Mouse (Mus musculus): Measurements from ENCODE around the gene Ankrd52.

Gene Ankrd52

DNA sequence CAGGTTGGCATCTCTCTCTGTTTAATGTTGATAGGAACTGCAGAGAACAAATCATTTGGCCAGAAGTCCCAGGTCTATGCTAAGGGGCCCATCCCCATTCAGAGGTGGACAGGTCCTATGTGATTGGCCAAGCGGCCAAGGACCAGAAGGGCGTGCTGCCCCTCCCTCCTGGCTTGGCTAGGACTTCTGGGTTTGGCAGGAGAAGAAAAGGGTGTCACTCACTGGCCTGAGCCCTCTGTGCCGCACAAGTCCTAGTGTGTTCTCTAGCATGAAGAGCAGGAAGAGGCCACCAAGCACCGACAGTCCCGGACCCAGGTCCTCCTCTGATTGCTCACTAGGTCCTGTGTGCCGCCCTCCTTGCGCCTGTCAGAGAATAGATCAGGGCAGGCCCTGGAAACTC, 20.6 kb downstream of the Ankrd52 start:
- DNase-seq (ENCODE audit: extremely low read depth, insufficient read length, low spot score), result no peak

- DNase-seq (ENCODE audit: extremely low read depth, insufficient read length, low spot score), result no peak
These were observed 23.4 kb downstream of the Ankrd52 start for GRCm38 (mm10) chr10:128400338-128400737.

GRCm38 (mm10) chr10:128401056-128401455, 24.1 kb downstream of the Ankrd52 start, which contains the start of gene Slc39a5:
Gene Slc39a5 (minus strand): TSS chr10:128401229.
- DNase-seq (ENCODE audit: extremely low read depth, insufficient read length, low spot score), result no peak

- no peak for DNase-seq (ENCODE audit: extremely low read depth, insufficient read length, low spot score)
These were observed 24.7 kb downstream of the Ankrd52 start for GRCm38 (mm10) chr10:128401638-128402037.

DNA sequence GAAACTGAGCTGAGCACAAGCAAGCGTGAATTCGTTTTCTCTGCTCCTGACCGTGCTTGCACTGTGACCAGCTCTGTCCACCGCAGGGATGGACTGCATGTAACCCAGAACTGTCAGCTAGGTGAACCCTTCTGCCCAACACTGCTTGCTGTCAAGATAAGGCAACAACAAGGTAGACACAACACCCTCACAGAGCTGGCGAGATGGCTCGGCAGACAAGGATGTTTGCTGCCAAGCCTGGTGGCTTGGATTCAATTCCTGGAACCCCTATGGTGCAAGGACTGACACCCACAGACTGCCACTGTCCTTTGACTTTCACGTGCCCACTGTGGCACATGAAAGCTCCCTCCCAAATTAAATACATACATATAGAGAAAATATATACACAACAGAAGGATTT, 27.0 kb downstream of the Ankrd52 start:
- no peak for DNase-seq (ENCODE audit: extremely low read depth, insufficient read length, low spot score)

- DNase-seq (ENCODE audit: extremely low read depth, insufficient read length, low spot score), result no peak
These were observed 31.9 kb downstream of the Ankrd52 start for GRCm38 (mm10) chr10:128408591-128409535.

- DNase-seq (ENCODE audit: extremely low read depth, insufficient read length, low spot score), result peak; percentile 97
These were observed 33.0 kb downstream of the Ankrd52 start for GRCm38 (mm10) chr10:128409692-128410559.

DNA sequence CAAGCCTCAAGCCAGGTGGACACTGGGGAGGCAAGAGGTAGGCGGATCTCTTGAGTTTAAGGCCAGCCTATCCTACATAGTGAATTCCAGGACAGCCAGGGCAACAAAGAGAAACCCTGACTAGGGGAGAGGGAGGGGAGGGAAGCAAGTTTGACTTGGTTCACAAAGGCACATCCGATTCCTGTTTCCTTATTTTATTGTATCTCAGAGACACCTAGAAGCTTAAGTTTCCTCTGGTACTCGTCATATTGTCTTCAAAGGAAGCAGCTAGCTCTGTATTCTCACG, 33.6 kb downstream of the Ankrd52 start:
- DNase-seq (ENCODE audit: extremely low read depth, insufficient read length, low spot score), result no peak

GRCm38 (mm10) chr10:128411211-128412054, 34.5 kb downstream of the Ankrd52 start, which contains the start of the genes Nabp2 and Rnf41:
Gene Nabp2 (minus strand): TSS chr10:128411492.
Gene Rnf41 (plus strand): TSS chr10:128411657.
- peak; percentile 98 for DNase-seq (ENCODE audit: extremely low read depth, insufficient read length, low spot score)

GRCm38 (mm10) chr10:128412055-128412381, 35.1 kb downstream of the Ankrd52 start:
- DNase-seq (ENCODE audit: extremely low read depth, insufficient read length, low spot score), result no peak

DNA sequence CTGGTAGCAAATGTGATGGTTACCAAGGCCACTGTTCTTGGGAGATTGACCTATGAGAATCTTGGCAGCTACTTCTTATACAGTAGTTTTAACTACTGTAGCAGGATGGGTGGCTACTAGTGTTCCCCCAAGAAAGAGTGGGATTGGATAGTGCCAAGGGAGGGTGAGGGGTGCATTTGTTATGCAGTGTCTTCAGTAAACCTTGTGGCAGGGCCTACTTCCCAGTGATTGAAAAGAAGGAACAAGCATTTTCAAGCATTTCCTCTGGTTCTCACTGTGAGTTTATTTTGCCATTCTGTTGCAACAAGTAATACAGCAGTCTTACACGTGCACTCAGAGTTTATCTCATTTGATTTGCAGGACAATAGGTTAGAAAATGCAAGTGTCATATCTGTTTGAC, 35.6 kb downstream of the Ankrd52 start:
- DNase-seq (ENCODE audit: extremely low read depth, insufficient read length, low spot score), result no peak

- no peak for DNase-seq (ENCODE audit: extremely low read depth, insufficient read length, low spot score)
These were observed 36.2 kb downstream of the Ankrd52 start for GRCm38 (mm10) chr10:128413076-128413475.

DNA sequence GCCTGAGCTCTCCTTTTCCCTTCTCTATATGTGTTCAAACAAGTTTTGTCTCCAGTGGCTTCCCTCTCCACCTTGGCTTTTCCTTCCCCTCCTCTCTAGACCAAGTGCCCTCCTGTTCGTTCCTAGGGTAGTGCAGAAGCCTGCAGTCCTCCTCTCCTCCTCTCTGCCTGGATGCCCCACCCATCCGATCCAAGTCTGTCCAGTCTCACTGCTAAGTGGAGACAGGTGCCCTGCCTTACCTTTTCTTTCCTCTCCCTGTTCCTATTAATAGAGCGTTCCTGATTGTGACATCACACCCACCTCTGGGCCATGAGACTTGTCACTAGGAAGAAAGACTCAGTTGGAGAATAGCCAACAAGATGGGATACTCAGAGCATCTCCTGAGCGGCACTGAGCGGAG, 37.9 kb downstream of the Ankrd52 start:
- no peak for DNase-seq (ENCODE audit: extremely low read depth, insufficient read length, low spot score)

GRCm38 (mm10) chr10:128422426-128422825, 45.5 kb downstream of the Ankrd52 start:
- no peak for DNase-seq (ENCODE audit: extremely low read depth, insufficient read length, low spot score)

DNA sequence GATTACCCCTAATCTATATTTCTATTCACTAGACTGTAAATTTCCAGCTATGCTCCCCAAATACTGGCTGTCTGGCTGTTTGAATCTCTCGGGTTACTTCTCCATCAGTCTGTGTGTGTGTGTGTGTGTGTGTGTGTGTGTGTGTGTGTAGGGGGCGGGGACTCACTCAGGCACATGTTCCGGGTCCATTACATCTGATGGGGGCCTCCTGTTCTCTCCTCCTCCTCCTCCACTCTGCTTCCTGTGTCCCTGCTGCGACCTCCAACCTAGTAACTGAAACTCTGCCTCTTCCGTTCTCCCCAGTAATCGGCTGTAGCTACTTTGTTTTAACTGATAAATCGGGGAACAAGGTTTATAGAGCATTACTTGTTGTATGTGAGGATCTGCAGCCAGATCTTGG, 47.7 kb downstream of the Ankrd52 start:
- DNase-seq (ENCODE audit: extremely low read depth, insufficient read length, low spot score), result no peak

- no peak for DNase-seq (ENCODE audit: extremely low read depth, insufficient read length, low spot score)
These were observed 48.3 kb downstream of the Ankrd52 start for GRCm38 (mm10) chr10:128425260-128425659.

DNA sequence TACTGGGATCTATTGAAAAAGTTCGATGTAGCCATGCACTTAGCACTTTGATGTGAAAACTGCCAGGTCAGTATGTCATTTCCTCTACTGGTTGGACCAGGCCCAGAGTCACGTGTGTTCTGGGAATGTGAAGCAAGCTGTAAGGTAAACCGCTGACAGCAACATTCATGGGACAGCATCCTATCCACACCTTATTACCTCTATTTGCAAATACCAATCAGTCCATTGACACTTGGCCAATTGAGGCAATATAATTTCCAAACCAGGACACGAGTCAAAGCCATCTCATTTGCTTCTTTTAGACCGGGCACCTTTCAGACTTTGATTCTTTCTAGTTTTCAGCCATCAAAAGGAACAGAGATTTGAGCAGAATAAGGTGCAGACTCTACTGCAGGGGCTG, 52.1 kb downstream of the Ankrd52 start:
- no peak for DNase-seq (ENCODE audit: extremely low read depth, insufficient read length, low spot score)

DNA sequence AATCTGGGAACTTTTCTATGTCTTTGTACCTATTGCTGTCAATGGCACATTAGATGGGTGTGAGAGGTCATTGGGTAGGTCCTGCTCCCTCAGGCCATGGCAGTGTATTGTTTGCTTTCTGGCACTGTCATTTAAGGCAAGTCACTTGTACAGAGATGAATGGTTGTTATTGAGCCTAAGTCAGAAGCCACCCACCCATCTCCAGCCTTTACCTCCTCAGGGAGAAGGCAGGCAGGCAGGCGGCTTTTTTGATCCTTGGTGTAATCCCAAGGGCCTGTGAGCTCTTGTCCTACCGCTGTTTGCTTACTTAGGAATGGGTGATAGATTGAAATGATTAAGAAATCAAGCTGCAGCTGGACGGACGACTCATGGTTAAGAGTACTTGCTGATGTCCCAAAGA, 52.5 kb downstream of the Ankrd52 start:
- DNase-seq (ENCODE audit: extremely low read depth, insufficient read length, low spot score), result no peak

GRCm38 (mm10) chr10:128433417-128433816, 56.5 kb downstream of the Ankrd52 start:
- no peak for DNase-seq (ENCODE audit: extremely low read depth, insufficient read length, low spot score)

- DNase-seq (ENCODE audit: extremely low read depth, insufficient read length, low spot score), result no peak
These were observed 57.8 kb downstream of the Ankrd52 start for GRCm38 (mm10) chr10:128434681-128435080.
